Mouse (Mus musculus) erythroblast, embryonic 14.5 days (primary cell): ENCODE results near the gene 2310057M21Rik.

Experiments
- GATA1 ChIP-seq: IDR thresholded peaks from 2 replicates; pipeline ENCODE4 v1.6.1; 2012; ENCODE audit warnings: low read length, inconsistent platforms, mixed read lengths
- TAL1 ChIP-seq: IDR thresholded peaks from 3 replicates; pipeline ENCODE4 v1.6.1; 2012; ENCODE audit warnings: low read length, inconsistent platforms, mixed read lengths

GRCm38 (mm10) chr7:131314493-131314892 is 48.1 kb downstream of the 2310057M21Rik start:
- TF ChIP-seq GATA1 (no peak), TAL1 (no peak)
